Mouse (Mus musculus) erythroblast, embryonic 14.5 days (primary cell): ENCODE results near the gene Cep170b.

Experiments used
- GATA1 ChIP-seq: IDR thresholded peaks from 2 replicates; pipeline ENCODE4 v1.6.1; 2012; ENCODE audit warnings: low read length, inconsistent platforms, mixed read lengths
- TAL1 ChIP-seq: IDR thresholded peaks from 3 replicates; pipeline ENCODE4 v1.6.1; 2012; ENCODE audit warnings: low read length, inconsistent platforms, mixed read lengths

DNA sequence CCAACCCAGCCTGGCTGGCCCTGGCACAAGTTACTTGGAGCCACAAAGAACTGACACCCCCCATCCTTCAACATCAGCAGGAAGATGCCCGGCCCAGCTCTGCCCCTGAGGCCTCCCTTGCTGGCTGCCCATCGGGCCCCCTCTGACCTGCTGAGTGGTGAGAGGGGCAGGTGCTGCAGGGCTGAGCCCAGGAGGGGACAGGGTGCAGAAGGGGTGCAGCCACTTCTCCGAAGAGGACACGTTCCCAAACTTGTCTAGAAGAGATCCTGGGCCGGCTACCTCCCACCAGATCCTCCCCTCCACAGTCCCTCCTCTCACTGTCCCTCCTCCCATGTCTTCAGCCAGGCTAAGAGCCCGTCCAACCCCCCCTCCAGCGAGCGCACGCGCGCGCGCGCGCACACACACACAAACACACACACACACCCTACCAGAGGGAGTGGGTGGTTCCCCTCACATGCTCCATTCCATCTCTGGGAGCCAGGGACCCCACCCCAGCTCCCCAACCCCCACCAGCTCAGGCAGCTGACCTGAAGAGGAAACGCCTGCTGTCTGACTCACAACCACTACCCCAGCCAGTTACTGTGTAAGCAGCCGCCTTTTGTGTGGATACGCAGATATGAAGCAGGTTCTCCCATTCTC lies 75.3 kb downstream of the Cep170b start:
- TF ChIP-seq TAL1, result no peak
- no peak for TF ChIP-seq GATA1
